Mouse (Mus musculus) heart, postnatal 0 days (tissue): Measurements from ENCODE around the gene Lamtor2. TPM values are rescaled to one million over a fixed set of nuclear protein-coding genes. Genes with fewer than 3 reads are reported as not detected.
A peak's percentile ranks its signal among the peaks of the same experiment; 100 is the strongest.

Experiments used
- ATAC-seq: fragments of 200-750 bp; cut with Nextera tagmentation; 2 replicates; pipeline ENCODE4 v1.8.0; 2017; ENCODE audit warnings: low read depth, moderate number of reproducible peaks, moderate library complexity; ENCODE audit not compliant: insufficient read depth
- DNase-seq: peaks from one replicate; pipeline ENCODE4 v3.0.0-alpha.2; 2016; ENCODE audit warnings: low spot score
- H3K27ac ChIP-seq: fragments of 300-500 bp; sonication (generic); 2 replicates; pipeline ENCODE4 v1.5.1; 2014; ENCODE audit warnings: low read depth, mild to moderate bottlenecking
- H3K27me3 ChIP-seq: fragments of 300-500 bp; sonication (generic); 2 replicates; pipeline ENCODE4 v1.6.1; 2014; ENCODE audit warnings: low read length, mixed read lengths; ENCODE audit not compliant: control insufficient read depth, insufficient read depth
- H3K36me3 ChIP-seq: fragments of 300-500 bp; sonication (generic); replicated peaks from 2 replicates; pipeline ENCODE4 v1.6.1; 2014; ENCODE audit warnings: low read length, mixed read lengths; ENCODE audit not compliant: control insufficient read depth, insufficient read depth
- H3K4me1 ChIP-seq: fragments of 300-500 bp; sonication (generic); 2 replicates; pipeline ENCODE4 v1.6.1; 2014; ENCODE audit warnings: antibody characterized with exemption; ENCODE audit not compliant: control insufficient read depth, insufficient read depth
- H3K4me2 ChIP-seq: fragments of 300-500 bp; sonication (generic); 2 replicates; pipeline ENCODE4 v1.6.1; 2014; ENCODE audit warnings: low read depth, mild to moderate bottlenecking, low read length, moderate library complexity
- H3K4me3 ChIP-seq: fragments of 300-500 bp; sonication (generic); 2 replicates; pipeline ENCODE4 v1.5.1; 2014; ENCODE audit warnings: low read depth, low read length
- H3K9ac ChIP-seq: fragments of 300-500 bp; sonication (generic); replicated peaks from 2 replicates; pipeline ENCODE4 v1.6.1; 2014; ENCODE audit warnings: low read depth, low read length, mixed read lengths
- H3K9me3 ChIP-seq: fragments of 300-500 bp; sonication (generic); replicated peaks from 2 replicates; pipeline ENCODE4 v1.6.1; 2016; ENCODE audit warnings: low read length; ENCODE audit not compliant: control insufficient read depth
- CTCF ChIP-seq: IDR thresholded peaks from 2 replicates; pipeline ENCODE4 v1.5.1; 2016; ENCODE audit warnings: antibody characterized with exemption, control low read depth, low read depth
- EP300 ChIP-seq: IDR thresholded peaks from 2 replicates; pipeline ENCODE4 v1.6.1; 2016; ENCODE audit warnings: antibody characterized with exemption, low read depth
- WGBS: fragments of 180-500 bp; shearing (Covaris S2); extraction: QIAGEN DNeasy Blood & Tissue Kit; methylation state at CpG from one replicate; pipeline ENCODE4 v1.1.7; 2014; 5-methylcytosine and 5-hydroxymethylcytosine counted together
- polyA plus RNA-seq: library from polyadenylated mRNA; unstranded; fragments of >200 nt; fragmentation: Nextera tagmentation; extraction: Ambion mirVana; gene quantifications from 2 replicates; pipeline ENCODE4 v1.2.1, GENCODE M21; 2015
- total RNA-seq: library from RNA; depleted of rRNA; stranded (reverse); fragments of >200 nt; gene quantifications from 2 replicates; pipeline ENCODE4 v1.2.3, GENCODE M21; 2014; ENCODE audit warnings: low replicate concordance

Gene Lamtor2
- total and polyA plus RNA-seq, 2 experiments from 2014 or later: 3.6 to 131 TPM

DNA sequence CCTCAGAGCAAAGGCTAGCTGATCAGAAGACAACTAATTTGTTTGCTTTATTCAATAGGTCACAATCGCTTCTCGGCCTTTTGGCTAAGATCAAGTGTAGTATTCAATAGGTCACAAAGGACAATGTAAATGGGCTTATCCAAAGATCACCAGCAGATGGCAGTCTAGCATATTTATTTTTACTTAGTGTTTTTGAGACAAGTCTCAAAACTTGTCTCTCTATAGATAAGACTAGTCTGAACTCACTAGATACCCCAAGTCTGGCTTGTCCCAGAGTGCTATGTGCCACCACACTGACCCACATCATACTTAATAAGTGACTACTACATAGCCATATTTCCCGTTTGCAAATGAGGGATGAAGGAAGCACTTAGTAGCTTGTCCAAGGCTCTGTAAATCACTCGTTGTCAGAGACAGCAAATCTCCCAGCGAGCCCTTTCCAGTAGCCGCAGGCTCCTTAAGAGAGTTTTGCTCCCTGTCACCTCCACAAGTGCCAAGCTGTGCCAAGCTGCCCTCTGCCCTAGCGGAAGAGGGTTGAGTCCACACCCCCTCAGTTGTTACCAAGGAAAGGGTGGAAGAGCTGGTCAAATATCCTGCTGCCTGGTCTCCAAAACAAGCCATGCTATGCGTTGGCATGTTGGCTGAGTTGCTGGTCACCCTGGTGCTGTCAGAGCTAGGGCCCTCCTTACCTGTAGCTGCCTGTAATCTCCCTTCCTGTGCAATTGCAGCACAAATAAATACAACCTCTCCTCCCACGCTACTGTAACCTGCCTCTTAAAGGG is 39.3 kb upstream of the Lamtor2 start:
- DNase-seq (peak; percentile 51), ATAC-seq (peak; percentile 20)
- H3K9me3 ChIP-seq: no peaks in the 10 kb centered on the region
- no peak overlapping the region for H3K9ac ChIP-seq
- H3K27me3 ChIP-seq: no peaks in the 10 kb centered on the region
- 22% methylated on average over 9 of the region's 9 CpGs for WGBS
- peak overlapping the region; percentile 40; the same call in 1 of the 2 replicates for H3K27ac ChIP-seq
- peak overlapping the region; percentile 45 for H3K4me2 ChIP-seq
- peaks cover 8% of the 10 kb centered on the region; the same call in 1 of the 2 replicates for H3K4me1 ChIP-seq
- no peak for TF ChIP-seq EP300
- peak; percentile 58 for TF ChIP-seq CTCF
- H3K36me3 ChIP-seq: peaks cover 17% of the 10 kb centered on the region
- peak overlapping the region; percentile 3; the same call in 1 of the 2 replicates for H3K4me3 ChIP-seq

DNA sequence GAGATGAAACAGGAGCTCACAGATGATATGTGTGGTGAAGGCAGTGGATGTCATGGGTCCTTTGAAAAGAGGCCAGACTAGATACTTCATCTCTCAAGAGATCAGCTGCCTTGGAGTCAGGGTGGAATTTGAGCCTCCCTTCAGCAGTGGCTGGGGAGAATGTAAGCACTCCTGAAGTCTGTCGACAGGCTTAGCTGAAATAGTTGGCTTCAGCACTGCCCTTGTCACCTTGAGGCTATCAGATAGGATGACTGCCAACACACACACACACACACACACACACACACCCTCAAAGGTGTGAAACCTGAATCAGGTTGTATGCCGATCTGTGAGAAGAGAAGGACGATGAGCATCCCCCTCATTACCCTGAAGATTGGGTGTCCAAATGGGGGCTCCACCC is 38.2 kb upstream of the Lamtor2 start:
- 30% methylated on average over 3 of the region's 3 CpGs for WGBS
- ATAC-seq (no peak), DNase-seq (no peak)
- Histone ChIP-seq H3K9me3 (no peaks in the 10 kb centered on the region), H3K4me1 (peaks cover 8% of the 10 kb centered on the region; the same call in 1 of the 2 replicates), H3K4me2 (no peak overlapping the region), H3K9ac (no peak overlapping the region), H3K4me3 (no peak overlapping the region), H3K27me3 (no peaks in the 10 kb centered on the region), H3K27ac (no peak overlapping the region), H3K36me3 (peaks cover 28% of the 10 kb centered on the region)
- TF ChIP-seq CTCF (no peak), EP300 (no peak)

DNA sequence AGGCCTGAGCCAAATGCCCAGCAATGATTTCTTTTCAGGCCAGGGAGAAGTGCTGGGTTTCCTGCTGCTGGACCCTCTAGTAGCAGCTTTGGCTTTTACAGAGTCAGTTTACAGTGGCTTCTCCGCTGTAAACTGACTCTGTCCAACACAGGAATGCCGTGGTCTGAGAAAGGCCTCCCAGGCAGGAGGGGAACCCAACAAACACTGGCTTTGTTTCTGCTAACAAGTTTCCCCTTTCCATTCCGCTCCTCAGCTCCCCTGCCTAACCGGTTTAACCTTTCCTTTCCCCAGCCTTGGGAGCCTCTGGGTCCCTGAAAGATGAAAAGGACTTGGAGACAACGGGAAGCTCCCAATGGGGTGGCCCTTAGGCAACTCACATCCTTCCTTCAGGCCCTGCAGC is 37.4 kb upstream of the Lamtor2 start:
- Histone ChIP-seq H3K4me3 (no peak overlapping the region), H3K27me3 (no peaks in the 10 kb centered on the region), H3K4me1 (peaks cover 8% of the 10 kb centered on the region; the same call in 1 of the 2 replicates), H3K36me3 (peaks cover 35% of the 10 kb centered on the region), H3K4me2 (no peak overlapping the region), H3K27ac (no peak overlapping the region), H3K9ac (no peak overlapping the region), H3K9me3 (no peaks in the 10 kb centered on the region)
- ATAC-seq: no peak
- TF ChIP-seq EP300: no peak
- TF ChIP-seq CTCF: no peak
- DNase-seq: no peak
- 34% methylated on average over 5 of the region's 5 CpGs for WGBS

DNA sequence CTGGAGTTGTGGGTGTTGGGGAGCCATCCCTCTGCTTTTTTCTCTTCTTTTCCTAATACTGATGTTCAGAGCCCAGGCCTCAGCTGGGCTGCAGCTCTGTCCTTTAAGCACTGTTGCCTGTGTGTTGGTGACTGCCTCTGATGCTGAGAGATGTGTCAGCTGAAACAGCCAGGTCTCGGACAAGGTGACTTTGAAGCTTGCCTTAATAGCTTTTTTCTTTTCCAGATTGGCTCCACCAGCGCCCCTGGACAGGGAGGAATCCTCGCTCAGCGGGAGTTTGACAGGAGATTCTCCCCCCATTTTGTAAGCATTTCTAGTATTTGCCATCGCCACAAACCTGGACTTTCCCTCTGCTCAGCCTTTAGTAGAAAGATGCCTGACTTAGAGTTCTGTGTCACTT is 33.8 kb upstream of the Lamtor2 start:
- peaks cover 57% of the 10 kb centered on the region for H3K36me3 ChIP-seq
- WGBS: 92% methylated on average over 5 of the region's 5 CpGs
- TF ChIP-seq CTCF (no peak), EP300 (no peak)

DNA sequence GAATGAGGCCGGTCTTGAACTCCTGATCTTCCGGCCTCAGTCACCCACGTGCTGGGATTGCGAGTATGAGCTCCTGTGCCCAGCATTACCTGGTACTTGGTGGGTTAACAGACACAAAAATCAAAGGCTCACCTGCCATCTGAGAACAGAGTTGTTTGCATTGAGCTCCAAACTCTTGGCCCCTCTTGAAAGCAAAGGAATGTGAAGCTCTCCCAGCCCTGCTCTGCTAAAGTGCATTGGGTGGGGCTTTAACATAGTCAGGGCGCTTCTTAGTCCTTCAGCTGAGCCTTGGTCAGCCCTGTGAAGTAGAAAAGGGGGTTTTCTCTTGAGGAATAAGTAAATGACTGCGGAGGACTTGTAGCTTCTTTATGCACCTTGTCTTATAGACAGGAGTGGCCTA is 32.9 kb upstream of the Lamtor2 start:
- Histone ChIP-seq H3K9me3 (no peaks in the 10 kb centered on the region), H3K4me1 (no peaks in the 10 kb centered on the region), H3K4me2 (no peak overlapping the region), H3K9ac (no peak overlapping the region), H3K36me3 (peaks cover 61% of the 10 kb centered on the region), H3K27ac (no peak overlapping the region), H3K27me3 (no peaks in the 10 kb centered on the region), H3K4me3 (no peak overlapping the region)
- ATAC-seq (no peak), DNase-seq (no peak)
- no peak for TF ChIP-seq CTCF
- no peak for TF ChIP-seq EP300
- WGBS: 92% methylated on average over 6 of the region's 6 CpGs

More for the DNA sequence above, 33.8 kb upstream of the Lamtor2 start:
- DNase-seq (no peak), ATAC-seq (no peak)
- Histone ChIP-seq H3K9me3 (no peaks in the 10 kb centered on the region), H3K9ac (no peak overlapping the region), H3K27me3 (no peaks in the 10 kb centered on the region), H3K4me1 (no peaks in the 10 kb centered on the region), H3K4me3 (no peak overlapping the region), H3K27ac (no peak overlapping the region), H3K4me2 (no peak overlapping the region)
